Mouse (Mus musculus) testis, postnatal 10 days (tissue): ENCODE results near the gene Nbdy.

ENCODE experiments used
- DNase-seq: peaks from one replicate; pipeline ENCODE4 v3.0.0; 2021; ENCODE audit warnings: low spot score

Gene Nbdy

GRCm38 (mm10) chrX:153723110-153723916, at the start of gene Nbdy:
Gene Nbdy (plus strand): TSS chrX:153723590.
- DNase-seq = peak; percentile 45

- peak; percentile 32 for DNase-seq
Measured at GRCm38 (mm10) chrX:153695782-153696395, 27.5 kb upstream of the Nbdy start, which contains the start of gene Kctd12b. Gene Kctd12b (minus strand): TSS chrX:153696391.

GRCm38 (mm10) chrX:153700463-153700862, 22.9 kb upstream of the Nbdy start:
- DNase-seq = no peak

GRCm38 (mm10) chrX:153707735-153708134, 15.7 kb upstream of the Nbdy start:
- DNase-seq = peak; percentile 39

GRCm38 (mm10) chrX:153716716-153717115, 6.7 kb upstream of the Nbdy start:
- DNase-seq = no peak

GRCm38 (mm10) chrX:153719602-153720001, 3.8 kb upstream of the Nbdy start:
- DNase-seq = no peak

- no peak for DNase-seq
Measured at GRCm38 (mm10) chrX:153724400-153724799, 1.0 kb downstream of the Nbdy start.

GRCm38 (mm10) chrX:153735697-153736096, 12.3 kb downstream of the Nbdy start:
- no peak for DNase-seq

- DNase-seq = no peak
Measured at GRCm38 (mm10) chrX:153742493-153742892, 19.1 kb downstream of the Nbdy start.

- DNase-seq = no peak
Measured at GRCm38 (mm10) chrX:153749230-153749629, 25.8 kb downstream of the Nbdy start.
